Mouse (Mus musculus): ENCODE measurements around the gene Lysmd1. TPM values are rescaled to one million over a fixed set of nuclear protein-coding genes. Genes with fewer than 3 reads are reported as not detected.
"Not testable (repeated sequence)": the region's sequence is repeated elsewhere in the genome, so short reads cannot be mapped to it uniquely, and the experiment has no call there.

Gene Lysmd1
- polyA plus RNA-seq, 1 experiment from 2014 or later = 57.6 TPM

- Histone ChIP-seq H3K4me2 (ENCODE audit: low read length) (peak within 1 kb of the TSS; percentile 58), H3K36me3 (ENCODE audit: control insufficient read depth, insufficient read depth, low read length) (peaks cover 4% of the 10 kb centered on the region), H3K9ac (ENCODE audit: low read depth, low read length) (peak within 1 kb of the TSS; percentile 87), H3K9me3 (replicated peaks; ENCODE audit: control insufficient read depth, low read length, poor library complexity, severe bottlenecking) (no peaks in the 10 kb centered on the region), H3K27ac (ENCODE audit: low read length) (peak within 1 kb of the TSS; percentile 94), H3K4me1 (ENCODE audit: control insufficient read depth, insufficient read depth, low read length) (peaks cover 10% of the 10 kb centered on the region), H3K27me3 (ENCODE audit: control insufficient read depth, insufficient read depth, low read depth, low read length) (no peaks in the 10 kb centered on the region), H3K4me3 (ENCODE audit: low read depth, low read length) (peak within 1 kb of the TSS; percentile 90)
- WGBS = under 1% methylated on average over 53 of the region's 54 CpGs
- ATAC-seq = peak; percentile 60
These were observed 22.8 kb upstream of the Lysmd1 start, which contains the start of gene Vps72 for GRCm38 (mm10) chr3:95110911-95111726. Gene Vps72 (plus strand): TSS chr3:95111022.

- H3K4me3 ChIP-seq (ENCODE audit: low read depth, low read length) = no peak overlapping the region
- ATAC-seq = no peak
- peaks cover 10% of the 10 kb centered on the region for H3K4me1 ChIP-seq (ENCODE audit: control insufficient read depth, insufficient read depth, low read length)
- peaks cover 4% of the 10 kb centered on the region for H3K36me3 ChIP-seq (ENCODE audit: control insufficient read depth, insufficient read depth, low read length)
- WGBS = 95% methylated on average over 1 of the region's 1 CpGs
- H3K9ac ChIP-seq (ENCODE audit: low read depth, low read length) = no peak overlapping the region
- no peak overlapping the region for H3K27ac ChIP-seq (ENCODE audit: low read length)
- H3K27me3 ChIP-seq (ENCODE audit: control insufficient read depth, insufficient read depth, low read depth, low read length) = no peaks in the 10 kb centered on the region
- no peak overlapping the region for H3K4me2 ChIP-seq (ENCODE audit: low read length)
- no peaks in the 10 kb centered on the region for H3K9me3 ChIP-seq (replicated peaks; ENCODE audit: control insufficient read depth, low read length, poor library complexity, severe bottlenecking)
These were observed 21.1 kb upstream of the Lysmd1 start for GRCm38 (mm10) chr3:95112760-95113159.

GRCm38 (mm10) chr3:95117751-95118150 lies 16.1 kb upstream of the Lysmd1 start:
- 94% methylated on average over 2 of the region's 2 CpGs for WGBS
- peaks cover 1% of the 10 kb centered on the region; the same call in 1 of the 2 replicates for H3K4me1 ChIP-seq (ENCODE audit: control insufficient read depth, insufficient read depth, low read length)
- H3K27me3 ChIP-seq (ENCODE audit: control insufficient read depth, insufficient read depth, low read depth, low read length) = no peaks in the 10 kb centered on the region
- no peak overlapping the region for H3K4me2 ChIP-seq (ENCODE audit: low read length)
- peaks cover 37% of the 10 kb centered on the region for H3K36me3 ChIP-seq (ENCODE audit: control insufficient read depth, insufficient read depth, low read length)
- H3K27ac ChIP-seq (ENCODE audit: low read length) = no peak overlapping the region
- no peak overlapping the region for H3K4me3 ChIP-seq (ENCODE audit: low read depth, low read length)
- ATAC-seq = no peak
- no peak overlapping the region for H3K9ac ChIP-seq (ENCODE audit: low read depth, low read length)
- H3K9me3 ChIP-seq (replicated peaks; ENCODE audit: control insufficient read depth, low read length, poor library complexity, severe bottlenecking) = no peaks in the 10 kb centered on the region

- H3K4me1 ChIP-seq (ENCODE audit: control insufficient read depth, insufficient read depth, low read length) = no peaks in the 10 kb centered on the region
- WGBS = 88% methylated on average over 6 of the region's 6 CpGs
- H3K9me3 ChIP-seq (replicated peaks; ENCODE audit: control insufficient read depth, low read length, poor library complexity, severe bottlenecking) = no peaks in the 10 kb centered on the region
- no peaks in the 10 kb centered on the region for H3K27me3 ChIP-seq (ENCODE audit: control insufficient read depth, insufficient read depth, low read depth, low read length)
- no peak overlapping the region for H3K4me3 ChIP-seq (ENCODE audit: low read depth, low read length)
- no peak overlapping the region for H3K27ac ChIP-seq (ENCODE audit: low read length)
- H3K36me3 ChIP-seq (ENCODE audit: control insufficient read depth, insufficient read depth, low read length) = peaks cover 36% of the 10 kb centered on the region
- no peak overlapping the region for H3K9ac ChIP-seq (ENCODE audit: low read depth, low read length)
- no peak for ATAC-seq
- no peak overlapping the region for H3K4me2 ChIP-seq (ENCODE audit: low read length)
These were observed 12.3 kb upstream of the Lysmd1 start for GRCm38 (mm10) chr3:95121580-95121979.

- H3K27ac ChIP-seq (ENCODE audit: low read length) = no peak within 1 kb of the TSS
- peaks cover 31% of the 10 kb centered on the region for H3K36me3 ChIP-seq (ENCODE audit: control insufficient read depth, insufficient read depth, low read length)
These were observed 9.6 kb upstream of the Lysmd1 start, which contains the start of gene Tmod4 for GRCm38 (mm10) chr3:95124246-95124645. Gene Tmod4 (plus strand): TSS chr3:95124476.

GRCm38 (mm10) chr3:95124972-95125371 lies 8.9 kb upstream of the Lysmd1 start:
- Histone ChIP-seq H3K36me3 (ENCODE audit: control insufficient read depth, insufficient read depth, low read length) (peaks cover 25% of the 10 kb centered on the region), H3K27me3 (ENCODE audit: control insufficient read depth, insufficient read depth, low read depth, low read length) (no peaks in the 10 kb centered on the region), H3K27ac (ENCODE audit: low read length) (no peak overlapping the region), H3K4me1 (ENCODE audit: control insufficient read depth, insufficient read depth, low read length) (no peaks in the 10 kb centered on the region), H3K9me3 (replicated peaks; ENCODE audit: control insufficient read depth, low read length, poor library complexity, severe bottlenecking) (no peaks in the 10 kb centered on the region), H3K4me3 (ENCODE audit: low read depth, low read length) (no peak overlapping the region), H3K9ac (ENCODE audit: low read depth, low read length) (no peak overlapping the region), H3K4me2 (ENCODE audit: low read length) (no peak overlapping the region)
- ATAC-seq = no peak
- 30% methylated on average over 5 of the region's 5 CpGs for WGBS

More at GRCm38 (mm10) chr3:95124246-95124645, 9.6 kb upstream of the Lysmd1 start, which contains the start of gene Tmod4:
- Histone ChIP-seq H3K4me3 (ENCODE audit: low read depth, low read length) (no peak within 1 kb of the TSS), H3K4me2 (ENCODE audit: low read length) (no peak within 1 kb of the TSS), H3K9me3 (replicated peaks; ENCODE audit: control insufficient read depth, low read length, poor library complexity, severe bottlenecking) (no peaks in the 10 kb centered on the region), H3K4me1 (ENCODE audit: control insufficient read depth, insufficient read depth, low read length) (no peaks in the 10 kb centered on the region), H3K27me3 (ENCODE audit: control insufficient read depth, insufficient read depth, low read depth, low read length) (no peaks in the 10 kb centered on the region), H3K9ac (ENCODE audit: low read depth, low read length) (no peak within 1 kb of the TSS)
- WGBS = 64% methylated on average over 6 of the region's 6 CpGs
- peak; percentile 15; the same call in 1 of the 2 replicates for ATAC-seq

- ATAC-seq = no peak
- Histone ChIP-seq H3K27me3 (ENCODE audit: control insufficient read depth, insufficient read depth, low read depth, low read length) (no peaks in the 10 kb centered on the region), H3K4me3 (ENCODE audit: low read depth, low read length) (no peak overlapping the region), H3K9me3 (replicated peaks; ENCODE audit: control insufficient read depth, low read length, poor library complexity, severe bottlenecking) (no peaks in the 10 kb centered on the region), H3K27ac (ENCODE audit: low read length) (no peak overlapping the region), H3K9ac (ENCODE audit: low read depth, low read length) (no peak overlapping the region), H3K4me1 (ENCODE audit: control insufficient read depth, insufficient read depth, low read length) (peaks cover 6% of the 10 kb centered on the region), H3K4me2 (ENCODE audit: low read length) (no peak overlapping the region), H3K36me3 (ENCODE audit: control insufficient read depth, insufficient read depth, low read length) (0 out of 2 replicates have a peak, but pooled peaks cover 2% of the 10 kb centered on the region)
- 46% methylated on average over 6 of the region's 6 CpGs for WGBS
These were observed 4.6 kb upstream of the Lysmd1 start for GRCm38 (mm10) chr3:95129226-95129651.

GRCm38 (mm10) chr3:95130081-95130480 lies 3.8 kb upstream of the Lysmd1 start:
- H3K4me1 ChIP-seq (ENCODE audit: control insufficient read depth, insufficient read depth, low read length) = peaks cover 8% of the 10 kb centered on the region
- no peaks in the 10 kb centered on the region for H3K27me3 ChIP-seq (ENCODE audit: control insufficient read depth, insufficient read depth, low read depth, low read length)
- H3K27ac ChIP-seq (ENCODE audit: low read length) = no peak overlapping the region
- no peaks in the 10 kb centered on the region for H3K9me3 ChIP-seq (replicated peaks; ENCODE audit: control insufficient read depth, low read length, poor library complexity, severe bottlenecking)
- no peak overlapping the region for H3K4me2 ChIP-seq (ENCODE audit: low read length)
- no peak overlapping the region for H3K4me3 ChIP-seq (ENCODE audit: low read depth, low read length)
- H3K36me3 ChIP-seq (ENCODE audit: control insufficient read depth, insufficient read depth, low read length) = 0 out of 2 replicates have a peak, but pooled peaks cover 2% of the 10 kb centered on the region
- WGBS = 95% methylated on average over 5 of the region's 5 CpGs
- no peak for ATAC-seq
- no peak overlapping the region for H3K9ac ChIP-seq (ENCODE audit: low read depth, low read length)

- H3K27ac ChIP-seq (ENCODE audit: low read length); ATAC-seq; H3K9ac ChIP-seq (ENCODE audit: low read depth, low read length); H3K4me3 ChIP-seq (ENCODE audit: low read depth, low read length); H3K4me2 ChIP-seq (ENCODE audit: low read length); H3K27me3 ChIP-seq (ENCODE audit: control insufficient read depth, insufficient read depth, low read depth, low read length); H3K36me3 ChIP-seq (ENCODE audit: control insufficient read depth, insufficient read depth, low read length); H3K9me3 ChIP-seq (replicated peaks; ENCODE audit: control insufficient read depth, low read length, poor library complexity, severe bottlenecking): not testable (repeated sequence)
- H3K4me1 ChIP-seq (ENCODE audit: control insufficient read depth, insufficient read depth, low read length) = peaks cover 20% of the 10 kb centered on the region
- 75% methylated on average over 2 of the region's 2 CpGs for WGBS
These were observed 1.5 kb upstream of the Lysmd1 start for GRCm38 (mm10) chr3:95132389-95132788.

Measured in midbrain, embryonic 16.5 days (tissue).